Mouse (Mus musculus) gastrocnemius, adult 18-20 months (tissue): ENCODE data around the gene Tnk1. TPM values are rescaled to one million over a fixed set of nuclear protein-coding genes. Genes with fewer than 3 reads are reported as not detected.
"Not testable (repeated sequence)": the region's sequence is repeated elsewhere in the genome, so short reads cannot be mapped to it uniquely, and the experiment has no call there.

Source experiments
- DNase-seq: peaks from one replicate; pipeline ENCODE4 v3.0.0; 2021; ENCODE audit warnings: low spot score
- total RNA-seq, 2 experiments: library from RNA; stranded (reverse); gene quantifications; 2 replicates each; pipeline ENCODE4 v1.2.3; 2021

Tnk1 gene
- total RNA-seq, 2 experiments from 2014 or later, result 0.07 TPM; not detected in 1

DNA sequence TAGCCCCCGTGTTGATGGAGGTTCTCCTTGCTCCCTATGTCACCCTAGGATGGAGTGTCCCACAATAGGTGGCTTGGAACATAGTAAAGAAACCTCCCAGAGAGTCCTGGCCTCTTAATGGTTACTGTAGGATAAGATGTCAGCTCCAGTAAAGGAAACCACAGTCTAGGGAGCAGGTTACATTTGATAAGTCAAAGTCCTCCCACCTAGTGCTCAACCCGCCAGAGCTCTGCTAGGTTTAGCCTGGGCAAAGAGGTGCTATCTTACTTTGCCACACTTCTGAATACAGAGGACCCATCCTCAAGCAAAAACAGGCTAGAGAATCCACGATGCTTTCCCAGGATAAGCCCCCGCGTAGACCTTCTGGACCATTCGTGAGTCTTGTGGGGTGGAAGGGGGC, 20.4 kb upstream of the Tnk1 start:
- DNase-seq, result no peak

DNA sequence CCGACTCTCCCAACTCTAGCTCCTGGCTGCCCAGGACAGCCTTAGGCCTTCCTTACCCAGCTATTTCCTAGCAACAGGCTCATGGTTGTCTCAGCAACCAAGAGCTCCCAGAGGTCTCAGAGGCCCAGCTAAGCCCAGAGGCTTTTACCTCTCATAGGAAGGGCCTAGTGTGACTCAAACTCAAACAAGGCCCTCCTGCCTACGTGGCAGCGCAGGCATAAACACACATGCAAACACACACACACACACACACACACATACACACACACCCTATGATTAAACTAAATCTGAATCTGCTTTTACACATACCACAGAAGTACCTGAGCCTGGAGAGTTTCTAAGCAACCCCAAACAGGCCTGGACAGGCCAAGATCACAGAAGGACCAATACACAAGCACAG, 19.9 kb upstream of the Tnk1 start:
- DNase-seq, result no peak

DNA sequence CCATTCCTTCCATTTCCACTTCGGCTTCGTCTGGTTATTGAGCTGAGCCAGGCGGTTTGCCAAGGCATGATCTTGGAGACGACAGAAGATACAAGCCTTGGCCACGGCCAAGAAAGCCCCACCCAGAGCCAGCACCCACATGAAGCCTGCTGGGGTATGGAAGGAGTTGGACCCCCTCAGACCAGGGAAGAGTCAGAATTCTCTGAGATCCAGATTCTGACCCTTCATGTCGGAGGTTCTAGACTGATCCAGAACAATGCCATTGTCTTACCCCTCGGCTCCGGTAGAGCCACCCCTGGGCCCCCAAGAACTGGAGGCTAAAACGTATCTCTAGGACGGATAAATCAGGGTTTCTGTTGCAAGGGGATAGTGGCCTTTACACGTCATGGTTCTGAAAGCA, 19.3 kb upstream of the Tnk1 start, which contains the start of gene Tmem95:
Gene Tmem95 (minus strand): TSS at position 141 of the 400 bp plus-strand sequence.
- no peak for DNase-seq

DNA sequence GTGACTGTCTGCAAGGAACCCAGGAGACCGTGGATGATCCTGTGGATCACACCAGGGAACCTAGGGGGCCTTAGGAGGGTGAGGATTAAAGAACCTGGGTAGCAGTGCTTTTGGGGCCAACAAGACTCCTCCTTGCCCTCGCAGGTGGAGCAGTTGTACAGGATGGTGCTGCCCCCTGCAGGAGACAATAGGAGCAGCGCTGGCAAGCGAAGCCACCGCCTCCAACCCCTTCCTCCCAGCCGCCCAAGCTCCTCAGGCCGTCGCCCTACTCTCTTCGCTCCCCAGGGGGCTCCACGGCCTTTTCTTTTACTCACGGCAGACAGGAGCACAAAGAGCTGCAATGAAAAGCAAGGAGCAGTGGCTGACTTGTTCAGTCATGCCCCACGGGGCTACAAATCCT, 18.3 kb upstream of the Tnk1 start:
- peak; percentile 86 for DNase-seq

DNA sequence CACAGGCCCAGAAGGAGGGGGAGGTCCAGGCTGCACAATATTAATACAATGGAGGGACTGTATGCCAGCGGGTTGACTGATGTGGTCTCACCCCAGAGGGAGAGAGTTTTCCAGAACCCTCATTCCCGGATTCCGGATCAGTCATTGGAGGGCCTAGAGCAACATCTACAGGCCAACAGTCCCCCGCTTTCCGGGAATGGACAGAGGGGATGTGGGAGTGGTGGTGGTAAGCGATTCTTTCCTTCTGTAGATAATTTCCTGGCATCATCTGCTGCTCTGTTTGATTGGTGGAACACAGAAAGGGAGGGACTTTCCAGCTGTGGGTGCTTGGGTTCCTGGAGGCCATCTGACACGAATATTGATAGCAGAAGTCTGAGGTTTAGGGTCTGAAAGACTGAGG, 17.7 kb upstream of the Tnk1 start:
- no peak for DNase-seq

DNA sequence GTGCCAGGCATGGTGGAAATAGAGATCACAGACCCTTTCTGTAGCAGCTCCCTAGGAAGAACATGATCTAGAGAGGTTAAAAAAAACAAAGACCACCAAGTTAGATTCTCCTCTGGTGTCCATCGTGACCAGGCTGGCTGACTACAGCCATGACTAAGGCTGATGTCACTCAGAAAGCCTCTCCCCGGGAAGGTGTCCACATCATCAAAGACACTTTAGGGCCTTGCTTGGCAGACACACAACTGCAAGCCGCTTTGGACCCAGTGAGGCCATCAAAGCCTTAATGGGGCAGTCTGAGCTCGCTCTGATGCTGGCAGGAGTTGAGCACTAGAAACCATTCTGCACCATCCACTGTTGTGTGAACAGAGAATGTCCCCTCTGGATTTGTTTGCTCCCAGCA, 13.9 kb upstream of the Tnk1 start:
- DNase-seq, result no peak

DNA sequence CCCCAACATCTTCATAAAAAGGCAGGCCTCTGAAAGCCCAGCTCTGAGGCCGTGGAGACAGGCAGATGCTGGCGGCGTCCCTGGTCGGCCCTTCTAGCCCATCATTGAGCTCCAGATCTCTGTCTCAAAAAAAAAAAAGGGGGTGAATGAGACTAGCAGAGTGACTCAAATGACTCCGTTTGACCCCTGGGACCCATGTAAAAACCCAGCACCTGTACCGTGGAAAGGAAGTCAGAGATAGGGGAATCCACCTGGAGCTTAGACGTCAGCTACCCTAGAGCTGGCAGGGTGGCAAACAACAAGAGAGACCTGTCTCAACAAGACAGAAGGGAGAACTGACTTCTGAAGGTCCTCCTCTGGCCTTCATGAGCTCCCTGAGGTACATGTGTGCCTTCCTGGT, 13.3 kb upstream of the Tnk1 start:
- no peak for DNase-seq

DNA sequence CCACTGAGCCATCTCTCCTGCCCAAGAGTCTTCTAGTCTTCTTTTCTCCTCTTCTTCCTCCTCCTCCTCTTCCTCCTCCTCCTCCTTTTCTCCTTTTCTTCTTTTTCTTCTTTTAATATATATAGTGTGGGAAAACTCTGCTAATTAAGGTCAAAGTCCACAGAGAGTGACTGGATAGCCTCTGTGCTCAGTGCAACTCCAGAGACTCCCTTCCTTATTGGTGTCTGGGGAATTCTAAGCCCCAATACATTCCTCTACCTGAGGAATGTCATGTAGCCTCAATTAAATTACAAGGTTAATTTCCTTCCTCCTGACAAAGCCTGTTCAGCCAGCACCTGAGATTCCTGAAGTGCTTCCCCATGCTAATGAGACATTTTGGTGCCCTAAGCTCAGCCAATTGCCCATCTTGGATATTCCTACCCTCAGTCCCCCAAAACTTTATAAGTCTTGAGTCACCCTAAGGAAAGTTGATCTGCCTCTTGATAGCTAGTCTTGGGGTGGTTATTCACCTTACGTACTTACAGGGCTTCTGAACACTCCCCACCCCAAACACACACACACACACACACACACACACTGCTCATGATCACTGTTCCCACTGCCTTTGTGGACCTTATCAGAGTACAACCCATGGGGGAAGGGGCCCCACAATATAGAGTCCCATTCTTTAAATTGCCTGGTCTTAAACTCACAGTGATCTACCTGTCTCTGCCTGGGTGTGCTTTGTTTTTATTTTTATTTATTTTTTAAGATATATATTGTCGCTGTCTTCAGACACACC, 11.9 kb upstream of the Tnk1 start:
- no peak for DNase-seq

DNA sequence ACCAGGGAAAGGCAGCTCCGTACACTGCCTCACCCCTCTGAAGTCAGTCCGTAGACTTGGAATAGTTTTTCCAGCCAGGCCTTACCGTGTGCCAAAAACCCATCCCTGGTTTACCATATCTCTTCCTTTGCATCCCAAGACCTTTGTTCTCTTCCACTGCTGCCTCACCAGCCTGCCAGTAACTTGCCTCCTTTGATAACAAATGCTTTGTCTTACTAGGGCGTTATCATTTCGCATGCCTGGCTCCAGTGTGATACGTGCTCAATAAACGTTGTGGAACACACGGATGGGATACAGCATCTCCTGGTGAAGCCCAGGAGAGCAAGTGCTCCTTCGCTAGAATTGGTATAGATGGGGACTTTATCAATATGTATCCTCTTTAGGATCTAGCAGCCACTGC, 8.8 kb upstream of the Tnk1 start:
- DNase-seq, result no peak

DNA sequence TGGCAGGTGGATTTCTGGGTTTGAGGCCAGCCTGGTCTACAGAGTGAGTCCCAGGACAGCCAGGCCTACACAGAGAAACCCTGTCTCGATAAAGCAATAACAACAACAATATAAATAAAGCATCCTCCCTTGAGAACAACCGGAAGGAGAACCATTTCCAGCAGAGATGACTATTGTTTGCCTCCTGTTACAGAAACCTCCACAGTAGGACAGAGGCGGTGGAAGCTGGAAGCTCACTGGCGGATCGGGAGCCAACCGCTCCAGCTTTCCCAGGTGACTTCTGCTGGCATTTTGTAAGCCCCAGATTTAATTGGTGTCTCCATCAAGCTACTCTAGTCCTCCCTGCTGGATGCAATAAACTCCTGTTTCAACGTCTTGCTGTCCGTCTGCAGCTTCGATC, 7.0 kb upstream of the Tnk1 start:
- no peak for DNase-seq

DNA sequence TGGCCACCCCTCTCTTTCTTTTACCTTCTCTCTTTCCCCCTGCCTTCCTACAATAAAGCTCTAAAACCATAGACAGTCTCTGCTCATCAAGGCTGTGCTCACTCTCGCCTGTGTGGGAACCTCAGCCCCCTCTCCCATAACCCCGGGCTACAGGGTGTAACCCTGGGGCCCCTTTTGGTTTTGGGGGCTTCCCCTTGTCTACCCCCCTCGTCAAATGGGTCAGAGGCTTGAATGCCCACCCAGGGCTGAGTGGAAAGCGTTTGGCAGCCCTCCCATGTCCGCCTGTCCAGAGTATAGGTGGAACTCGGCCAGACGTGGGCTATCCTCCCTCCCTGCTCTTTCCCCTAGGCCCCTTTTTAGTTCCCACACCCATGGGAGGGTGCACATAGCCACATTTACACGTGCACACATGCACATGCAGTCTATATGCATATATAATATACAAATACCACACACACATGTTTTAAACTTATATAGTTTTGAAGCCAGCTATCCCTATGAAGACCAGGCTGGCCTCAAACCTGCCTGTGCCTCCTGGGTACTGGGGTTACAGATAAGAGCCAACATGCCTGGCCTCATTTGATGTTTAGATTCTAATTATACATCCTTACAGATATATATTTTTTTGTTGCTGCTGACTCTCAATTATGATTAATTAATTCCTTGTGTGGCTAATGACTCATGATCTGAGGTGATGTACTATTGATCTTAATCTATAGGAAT, 5.8 kb upstream of the Tnk1 start:
- DNase-seq, result no peak

DNA sequence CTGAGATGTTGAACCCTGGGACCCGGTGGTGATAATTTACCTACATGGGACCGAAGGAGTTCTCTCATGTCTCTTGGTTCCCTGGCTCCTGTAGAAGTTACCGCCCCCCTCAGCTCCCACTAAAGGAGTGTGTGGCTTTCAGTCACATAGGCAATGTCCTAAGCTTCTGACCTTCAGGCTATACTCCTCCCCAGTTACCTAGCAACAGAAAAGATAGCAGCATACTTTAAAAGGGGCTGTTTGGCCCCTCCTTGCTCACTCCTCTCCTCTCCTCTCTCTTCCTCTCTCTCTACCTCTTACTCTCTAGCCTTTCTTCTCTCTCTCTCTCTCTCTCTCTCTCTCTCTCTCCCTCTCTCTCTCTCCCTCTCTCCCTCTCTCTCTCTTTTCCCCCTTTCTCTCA, 5.2 kb upstream of the Tnk1 start:
- not testable (repeated sequence) for DNase-seq

DNA sequence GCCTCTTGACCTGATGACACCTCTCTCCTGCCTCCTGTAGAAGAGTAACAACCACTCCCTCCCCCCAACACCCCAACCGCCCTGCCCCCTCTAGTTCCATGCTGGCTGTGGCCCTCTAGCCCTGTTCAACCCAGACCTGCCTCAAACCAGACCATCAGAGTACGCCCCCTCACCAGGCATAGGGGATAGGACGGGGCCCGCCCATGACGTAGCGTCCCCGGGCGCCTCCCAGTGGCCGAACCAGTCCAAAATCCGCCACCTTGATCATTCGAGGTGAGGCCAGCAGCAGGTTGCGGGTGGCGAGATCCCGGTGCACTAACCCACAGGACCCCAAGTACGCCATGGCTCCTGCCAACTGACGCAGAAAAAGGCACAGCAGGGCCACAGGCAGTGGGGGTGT, 3.2 kb downstream of the Tnk1 start:
- no peak for DNase-seq

DNA sequence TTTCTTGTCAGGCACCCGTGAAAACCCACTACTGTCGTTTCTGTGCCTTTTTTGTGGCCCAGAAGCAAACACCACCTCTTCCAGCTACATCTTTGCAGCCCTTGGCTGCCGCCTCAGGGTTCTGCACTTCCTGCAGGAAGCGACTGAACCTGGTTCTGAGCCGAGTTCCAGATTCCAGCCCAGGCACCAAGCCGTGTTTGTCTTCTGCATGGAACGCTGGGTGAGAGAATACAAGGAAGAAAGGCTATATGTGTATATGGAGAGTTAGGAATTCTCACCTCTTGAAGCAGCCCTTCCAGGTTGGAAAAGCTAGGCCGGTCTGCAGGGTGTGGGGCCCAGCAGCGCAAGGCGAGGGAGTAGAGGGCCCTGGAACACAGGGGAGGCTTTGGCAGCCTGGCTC, 3.9 kb downstream of the Tnk1 start:
- DNase-seq, result no peak

DNA sequence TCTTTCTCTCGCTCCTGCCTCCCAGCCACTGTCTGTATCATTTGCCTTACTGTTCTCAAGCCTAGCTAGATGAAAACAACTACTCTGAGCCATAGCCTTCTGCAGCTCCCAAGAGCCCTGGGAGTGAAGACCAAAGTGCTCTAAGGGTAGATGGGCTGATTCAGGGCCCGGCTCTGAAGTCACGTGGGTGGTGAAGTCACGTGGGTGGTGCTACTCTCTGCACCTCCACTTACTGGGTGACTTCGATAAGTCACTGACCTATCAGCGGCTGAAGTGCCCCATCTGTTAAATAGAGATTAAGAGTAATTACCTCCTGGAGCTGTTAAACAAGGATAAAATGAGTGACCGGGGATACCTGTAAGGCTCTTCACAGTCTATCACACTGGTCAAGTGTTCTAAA, 4.5 kb downstream of the Tnk1 start:
- no peak for DNase-seq

DNA sequence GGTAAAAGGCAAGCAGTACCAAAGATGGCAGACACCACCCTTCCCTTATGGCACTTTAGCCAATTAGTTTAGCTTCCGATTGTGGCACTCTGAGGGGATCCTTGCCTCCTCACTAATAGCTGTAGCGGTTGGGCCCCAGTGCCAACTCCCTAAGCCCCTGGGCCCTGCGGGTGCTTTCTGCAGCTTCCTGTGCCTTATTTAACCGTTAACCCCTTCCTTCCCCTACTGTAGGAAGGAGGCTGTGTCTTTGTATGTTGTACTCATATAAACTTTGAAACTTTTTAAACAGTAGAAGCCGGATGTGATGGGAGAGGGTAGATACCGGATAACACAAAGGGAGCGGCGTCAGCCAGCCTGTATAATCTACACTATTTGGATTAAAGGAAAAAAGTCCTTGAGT, 7.8 kb downstream of the Tnk1 start:
- no peak for DNase-seq

DNA sequence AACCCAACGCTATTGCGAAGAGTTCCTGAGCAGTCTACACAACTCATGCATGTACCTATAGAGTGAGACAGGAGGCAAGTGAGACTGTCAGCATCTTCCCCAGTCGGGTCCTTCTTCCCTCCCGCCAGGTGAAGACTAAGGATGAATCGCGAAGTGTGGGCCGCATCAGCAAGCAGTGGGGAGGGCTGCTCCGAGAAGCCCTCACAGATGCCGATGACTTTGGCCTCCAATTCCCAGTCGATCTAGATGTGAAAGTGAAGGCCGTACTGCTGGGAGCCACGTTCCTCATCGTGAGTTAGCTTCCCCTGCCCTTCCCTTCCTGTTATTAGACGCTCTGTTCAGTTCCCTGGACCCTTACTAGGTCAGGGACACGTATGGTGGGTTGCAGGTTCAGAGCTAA, 8.6 kb downstream of the Tnk1 start:
- DNase-seq, result no peak

DNA sequence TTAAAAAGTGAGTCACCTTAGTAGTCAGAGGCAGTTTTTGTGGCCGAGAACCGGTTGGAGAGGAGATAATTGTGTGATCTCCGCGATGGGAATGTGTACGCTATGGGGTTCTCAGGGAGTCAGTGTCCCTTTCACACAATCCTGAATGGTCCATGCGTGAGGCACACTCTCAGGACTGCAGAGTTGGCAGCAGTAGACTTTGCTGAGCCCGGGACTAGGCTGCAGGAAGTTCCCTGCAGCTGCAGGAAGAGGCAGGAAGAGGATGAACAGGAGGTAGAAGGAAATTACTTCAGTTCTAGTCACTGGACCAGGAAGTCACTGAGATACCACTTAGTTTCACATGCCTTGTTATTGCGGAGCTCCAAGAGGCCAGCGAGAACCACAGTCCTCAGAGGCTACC, 9.4 kb downstream of the Tnk1 start:
- no peak for DNase-seq

DNA sequence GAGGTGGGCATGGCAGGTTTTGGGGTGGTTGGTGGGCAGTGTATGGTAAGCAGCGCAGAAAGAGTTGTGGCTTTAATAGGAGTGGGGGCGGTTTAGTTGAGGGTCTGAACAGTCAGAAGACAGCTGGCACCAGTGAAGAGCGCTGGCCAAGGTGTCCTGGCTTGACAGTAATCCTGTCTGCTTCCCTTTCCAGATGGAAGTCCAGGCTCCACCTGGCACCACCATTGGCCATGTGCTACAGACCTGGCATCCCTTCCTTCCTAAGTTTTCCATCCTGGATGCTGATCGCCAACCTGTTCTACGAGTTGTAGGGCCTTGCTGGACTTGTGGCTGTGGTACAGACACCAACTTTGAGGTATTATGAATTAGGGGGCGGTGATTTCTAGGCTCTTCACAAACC, 10.5 kb downstream of the Tnk1 start:
- no peak for DNase-seq

DNA sequence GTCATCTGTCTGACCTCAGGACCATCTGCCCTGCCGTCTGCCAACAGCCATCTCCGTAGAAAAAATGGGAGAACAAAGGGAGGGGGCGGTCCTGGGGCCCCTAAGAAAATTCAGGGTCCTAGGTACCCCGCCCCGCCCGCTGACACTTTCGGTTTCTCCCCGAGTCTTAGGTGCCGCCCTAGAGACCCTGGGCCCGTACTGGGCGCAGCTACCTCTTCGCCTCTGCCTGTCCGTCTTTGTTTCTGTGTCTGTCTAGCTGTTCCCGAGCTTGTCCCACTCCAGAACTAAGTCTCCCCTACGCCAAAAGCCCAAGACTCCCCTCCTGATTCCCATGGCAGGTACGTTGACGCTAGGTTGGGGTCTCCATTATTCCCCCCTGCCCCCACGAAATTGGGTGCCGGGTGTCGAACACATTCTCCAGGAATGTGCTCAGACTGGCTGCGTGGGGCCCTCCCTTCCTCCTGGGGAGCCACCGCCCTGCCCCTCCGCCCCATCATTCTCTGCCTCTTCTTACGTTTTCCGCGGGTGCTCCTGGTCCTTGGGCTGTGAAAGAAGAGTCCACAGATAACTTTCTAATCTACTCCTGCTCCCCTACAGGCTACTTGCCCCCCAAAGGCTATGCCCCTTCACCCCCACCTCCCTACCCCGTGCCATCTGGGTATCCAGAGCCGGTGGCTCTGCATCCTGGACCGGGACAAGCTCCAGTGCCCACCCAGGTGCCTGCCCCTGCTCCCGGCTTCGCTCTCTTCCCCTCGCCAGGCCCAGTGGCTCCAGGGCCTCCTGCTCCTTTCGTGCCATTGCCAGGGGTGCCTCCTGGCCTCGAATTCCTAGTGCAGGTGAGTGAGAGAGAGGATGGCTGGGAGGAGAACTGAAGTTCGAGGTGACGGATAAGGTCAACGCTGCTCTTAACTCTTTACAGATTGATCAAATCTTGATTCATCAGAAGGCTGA, 11.5 kb downstream of the Tnk1 start:
- DNase-seq, result no peak

DNA sequence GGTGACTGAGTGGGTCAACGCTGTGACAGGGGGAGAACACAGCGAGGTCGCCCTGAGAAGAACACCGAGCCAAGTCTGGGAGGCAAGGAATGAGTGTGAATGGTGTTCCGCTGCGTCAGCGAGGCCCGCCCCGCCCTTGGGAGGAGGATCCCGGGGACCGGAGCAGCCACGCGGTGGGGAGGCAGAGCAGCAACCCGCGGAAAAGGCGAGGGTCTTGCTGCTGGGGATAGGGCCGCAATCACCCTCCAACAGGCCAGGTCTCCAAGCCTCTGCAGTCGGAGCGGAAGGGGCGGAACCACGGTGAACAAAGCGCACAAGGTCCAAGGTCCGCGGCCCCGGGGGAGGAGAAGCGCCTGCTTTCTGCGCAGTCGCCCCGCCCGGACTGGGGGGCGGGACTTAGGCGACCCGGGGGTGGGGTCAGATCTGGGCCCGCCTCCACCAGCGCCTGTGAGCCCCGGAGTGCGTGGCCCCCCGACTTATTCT, 12.3 kb downstream of the Tnk1 start, which contains the start of gene Plscr3:
Gene Plscr3 (plus strand): TSS at position 179 of the 483 bp plus-strand sequence.
- peak; percentile 90 for DNase-seq

DNA sequence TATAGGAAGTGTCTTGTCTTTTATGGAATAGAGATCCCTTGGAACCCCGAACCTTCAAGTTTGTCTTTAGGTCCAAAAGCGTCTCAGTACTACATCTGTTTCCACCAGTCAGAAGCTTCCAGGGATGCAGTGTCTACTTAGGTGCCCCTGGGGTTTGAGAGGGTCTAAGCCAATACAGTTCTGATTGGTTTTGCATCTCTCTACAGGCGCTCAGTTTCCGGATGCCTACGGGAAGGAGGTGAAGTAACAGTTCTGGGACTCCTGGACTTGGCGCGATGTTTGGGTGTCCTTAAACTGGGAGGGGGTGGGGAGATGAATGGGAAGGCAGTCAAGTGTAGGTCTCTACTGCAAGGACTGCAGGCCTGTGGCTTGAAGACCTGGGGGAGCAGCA, 19.8 kb downstream of the Tnk1 start:
- no peak for DNase-seq
